Mouse (Mus musculus): ENCODE results near the gene Fads6. TPM values are rescaled to one million over a fixed set of nuclear protein-coding genes. Genes with fewer than 3 reads are reported as not detected.
A peak's percentile ranks its signal among the peaks of the same experiment; 100 is the strongest.

Fads6 gene
- polyA plus RNA-seq, 1 experiment = 0.62 TPM

- Histone ChIP-seq H3K4me3 (no peak overlapping the region), H3K27me3 (ENCODE audit: control insufficient read depth, insufficient read depth, insufficient read length) (no peaks in the 10 kb centered on the region), H3K79me2 (ENCODE audit: control insufficient read depth, insufficient read depth) (no peaks in the 10 kb centered on the region), H3ac (ENCODE audit: control insufficient read depth, insufficient read length) (no peak overlapping the region), H3K4me2 (ENCODE audit: low read depth) (no peak overlapping the region), H3K36me3 (ENCODE audit: control insufficient read depth, insufficient read depth) (no peaks in the 10 kb centered on the region)
- TF ChIP-seq E2F4 (IDR thresholded peaks at IDR 0.05; ENCODE audit: insufficient read depth) = no peak
- TF ChIP-seq SRF (IDR thresholded peaks at IDR 0.05; ENCODE audit: control insufficient read depth, insufficient read length, low read depth) = no peak
- TF ChIP-seq MYOD1 (IDR thresholded peaks at IDR 0.05; ENCODE audit: control insufficient read depth in 1 of 3, insufficient read length in 2 of 3, low read depth in 2 of 3) = no peak
- TF ChIP-seq MYOG (IDR thresholded peaks at IDR 0.05; ENCODE audit: control insufficient read depth in 1 of 3, insufficient read depth in 1 of 3, insufficient read length in 2 of 3, low read depth in 2 of 3) = no peak
- TF ChIP-seq USF1 (IDR thresholded peaks at IDR 0.05; ENCODE audit: low read depth) = no peak
- no peak for TF ChIP-seq TCF3 (IDR thresholded peaks at IDR 0.05; ENCODE audit: insufficient read length, low read depth)
- no peak for TF ChIP-seq TCF12 (IDR thresholded peaks at IDR 0.05; ENCODE audit: insufficient read depth, poor library complexity, severe bottlenecking)
- no peak for TF ChIP-seq REST (IDR thresholded peaks at IDR 0.05; ENCODE audit: insufficient read depth, insufficient read length)
- TF ChIP-seq POLR2AphosphoS2 (IDR thresholded peaks at IDR 0.05; ENCODE audit: insufficient read length, low read depth) = no peak
- TF ChIP-seq MAX (IDR thresholded peaks at IDR 0.05; ENCODE audit: low read depth) = no peak
- no peak for TF ChIP-seq CEBPB (IDR thresholded peaks at IDR 0.05; ENCODE audit: insufficient read depth, poor library complexity, severe bottlenecking)
- no peak for TF ChIP-seq POLR2A (IDR thresholded peaks at IDR 0.05; ENCODE audit: insufficient read length, low read depth)
Observed at GRCm38 (mm10) chr11:115232889-115233288, 64.6 kb downstream of the Fads6 start.

GRCm38 (mm10) chr11:115231924-115232323 is 65.5 kb downstream of the Fads6 start:
- H3K4me2 ChIP-seq (ENCODE audit: low read depth) = no peak overlapping the region
- no peaks in the 10 kb centered on the region for H3K36me3 ChIP-seq (ENCODE audit: control insufficient read depth, insufficient read depth)
- H3K79me2 ChIP-seq (ENCODE audit: control insufficient read depth, insufficient read depth) = no peaks in the 10 kb centered on the region
- TF ChIP-seq USF1 (IDR thresholded peaks at IDR 0.05; ENCODE audit: low read depth) (no peak), MYOG (IDR thresholded peaks at IDR 0.05; ENCODE audit: control insufficient read depth in 1 of 3, insufficient read depth in 1 of 3, insufficient read length in 2 of 3, low read depth in 2 of 3) (peak in 1 of 3 experiments; percentile 3), POLR2A (IDR thresholded peaks at IDR 0.05; ENCODE audit: insufficient read length, low read depth) (no peak), REST (IDR thresholded peaks at IDR 0.05; ENCODE audit: insufficient read depth, insufficient read length) (no peak), TCF12 (IDR thresholded peaks at IDR 0.05; ENCODE audit: insufficient read depth, poor library complexity, severe bottlenecking) (no peak), SRF (IDR thresholded peaks at IDR 0.05; ENCODE audit: control insufficient read depth, insufficient read length, low read depth) (no peak), POLR2AphosphoS2 (IDR thresholded peaks at IDR 0.05; ENCODE audit: insufficient read length, low read depth) (no peak)
- H3ac ChIP-seq (ENCODE audit: control insufficient read depth, insufficient read length) = no peak overlapping the region
- H3K4me3 ChIP-seq = no peak overlapping the region
- no peaks in the 10 kb centered on the region for H3K27me3 ChIP-seq (ENCODE audit: control insufficient read depth, insufficient read depth, insufficient read length)

GRCm38 (mm10) chr11:115231168-115231915 is 66.1 kb downstream of the Fads6 start:
- Histone ChIP-seq H3K4me3 (no peak overlapping the region), H3K4me2 (ENCODE audit: low read depth) (no peak overlapping the region), H3K27me3 (ENCODE audit: control insufficient read depth, insufficient read depth, insufficient read length) (no peaks in the 10 kb centered on the region), H3K79me2 (ENCODE audit: control insufficient read depth, insufficient read depth) (no peaks in the 10 kb centered on the region), H3ac (ENCODE audit: control insufficient read depth, insufficient read length) (no peak overlapping the region), H3K36me3 (ENCODE audit: control insufficient read depth, insufficient read depth) (no peaks in the 10 kb centered on the region)
- TF ChIP-seq E2F4 (IDR thresholded peaks at IDR 0.05; ENCODE audit: insufficient read depth) (no peak), TCF3 (IDR thresholded peaks at IDR 0.05; ENCODE audit: insufficient read length, low read depth) (no peak), MAX (IDR thresholded peaks at IDR 0.05; ENCODE audit: low read depth) (no peak), POLR2AphosphoS2 (IDR thresholded peaks at IDR 0.05; ENCODE audit: insufficient read length, low read depth) (no peak), REST (IDR thresholded peaks at IDR 0.05; ENCODE audit: insufficient read depth, insufficient read length) (no peak), CEBPB (IDR thresholded peaks at IDR 0.05; ENCODE audit: insufficient read depth, poor library complexity, severe bottlenecking) (no peak), USF1 (IDR thresholded peaks at IDR 0.05; ENCODE audit: low read depth) (no peak), MYOG (IDR thresholded peaks at IDR 0.05; ENCODE audit: control insufficient read depth in 1 of 3, insufficient read depth in 1 of 3, insufficient read length in 2 of 3, low read depth in 2 of 3) (no peak), TCF12 (IDR thresholded peaks at IDR 0.05; ENCODE audit: insufficient read depth, poor library complexity, severe bottlenecking) (no peak)

Other genes with a start within 250 kb of the Fads6 start
- not detected for gene Cd300ld3, start 249.3 kb downstream of the Fads6 start, polyA plus RNA-seq (2012; fragmentation: generic; extraction: Trizol)
- gene Cd300e, start 235.5 kb downstream of the Fads6 start, polyA plus RNA-seq (2012; fragmentation: generic; extraction: Trizol) = not detected
- gene Rab37, start 206.2 kb downstream of the Fads6 start, polyA plus RNA-seq (2012; fragmentation: generic; extraction: Trizol) = 0.02 TPM
- gene Cd300lf, start 163.7 kb downstream of the Fads6 start, polyA plus RNA-seq (2012; fragmentation: generic; extraction: Trizol) = not detected
- gene Slc9a3r1, start 134.3 kb downstream of the Fads6 start, polyA plus RNA-seq (2012; fragmentation: generic; extraction: Trizol) = 16.1 TPM
- 15.5 TPM for gene Tmem104, start 110.2 kb downstream of the Fads6 start, polyA plus RNA-seq (2012; fragmentation: generic; extraction: Trizol)
- gene Nat9, start 109.8 kb downstream of the Fads6 start, polyA plus RNA-seq (2012; fragmentation: generic; extraction: Trizol) = 22.6 TPM
- not detected for gene Grin2c, start 30.4 kb downstream of the Fads6 start, polyA plus RNA-seq (2012; fragmentation: generic; extraction: Trizol)
- 13.9 TPM for gene Fdxr, start 20.6 kb downstream of the Fads6 start, polyA plus RNA-seq (2012; fragmentation: generic; extraction: Trizol)
- 0.01 TPM for gene Otop2, start 9.5 kb upstream of the Fads6 start, polyA plus RNA-seq (2012; fragmentation: generic; extraction: Trizol)
- 0.16 TPM for gene Ush1g, start 24.4 kb upstream of the Fads6 start, polyA plus RNA-seq (2012; fragmentation: generic; extraction: Trizol)
- not detected for gene Otop3, start 37.1 kb upstream of the Fads6 start, polyA plus RNA-seq (2012; fragmentation: generic; extraction: Trizol)
- gene Hid1, start 70.1 kb upstream of the Fads6 start, polyA plus RNA-seq (2012; fragmentation: generic; extraction: Trizol) = 63.1 TPM
- gene Cdr2l, start 84.3 kb upstream of the Fads6 start, polyA plus RNA-seq (2012; fragmentation: generic; extraction: Trizol) = 52.8 TPM
- gene Mrpl58, start 106.1 kb upstream of the Fads6 start, polyA plus RNA-seq (2012; fragmentation: generic; extraction: Trizol) = 201 TPM
- 693 TPM for gene Atp5h, start 122.3 kb upstream of the Fads6 start, polyA plus RNA-seq (2012; fragmentation: generic; extraction: Trizol)
- 27.3 TPM for gene Kctd2, start 122.5 kb upstream of the Fads6 start, polyA plus RNA-seq (2012; fragmentation: generic; extraction: Trizol)
- gene Trim80, start 142.9 kb upstream of the Fads6 start, polyA plus RNA-seq (2012; fragmentation: generic; extraction: Trizol) = not detected
- gene Slc16a5, start 164.8 kb upstream of the Fads6 start, polyA plus RNA-seq (2012; fragmentation: generic; extraction: Trizol) = 0.10 TPM
- gene Armc7, start 178.0 kb upstream of the Fads6 start, polyA plus RNA-seq (2012; fragmentation: generic; extraction: Trizol) = 6.2 TPM
- gene Nt5c, start 194.2 kb upstream of the Fads6 start, polyA plus RNA-seq (2012; fragmentation: generic; extraction: Trizol) = 64.0 TPM
- gene Jpt1, start 216.7 kb upstream of the Fads6 start, polyA plus RNA-seq (2012; fragmentation: generic; extraction: Trizol) = 386 TPM
- 176 TPM for gene Sumo2, start 238.6 kb upstream of the Fads6 start, polyA plus RNA-seq (2012; fragmentation: generic; extraction: Trizol)

Measured in myocyte (in vitro differentiated cells).